Mouse (Mus musculus): Measurements from ENCODE around the gene Sccpdh. TPM values are rescaled to one million over a fixed set of nuclear protein-coding genes. Genes with fewer than 3 reads are reported as not detected.
"Not testable (repeated sequence)": the region's sequence is repeated elsewhere in the genome, so short reads cannot be mapped to it uniquely, and the experiment has no call there.

The Sccpdh gene
- polyA plus RNA-seq, 1 experiment from 2014 or later: 9.5 TPM

DNA sequence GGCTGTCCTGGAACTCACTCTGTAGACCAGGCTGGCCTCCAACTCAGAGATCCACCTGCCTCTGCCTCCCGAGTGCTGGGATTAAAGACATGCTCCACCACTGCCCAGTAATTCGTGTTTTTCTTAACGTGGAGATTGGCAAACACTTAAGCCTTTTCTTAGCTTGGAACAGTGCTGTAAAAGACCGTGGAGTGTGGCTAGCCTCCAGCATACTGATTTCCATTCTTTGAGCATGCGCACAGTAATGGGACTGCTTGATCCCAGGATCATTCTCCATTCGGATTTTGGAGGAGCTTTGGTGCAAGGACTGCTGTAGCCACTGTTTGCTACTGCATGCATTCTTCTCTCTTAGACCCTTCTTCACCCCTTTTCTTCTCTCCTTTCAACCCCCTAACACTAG, 21.5 kb downstream of the Sccpdh start:
- WGBS (ENCODE audit: insufficient replicate concordance): 58% methylated on average over 6 of the region's 6 CpGs
- ATAC-seq (ENCODE audit: insufficient read depth): no peak
- no peaks in the 10 kb centered on the region for H3K4me1 ChIP-seq (replicated peaks)
- no peak overlapping the region for H3K27ac ChIP-seq (replicated peaks)
- H3K4me3 ChIP-seq (replicated peaks): no peak overlapping the region
- no peak overlapping the region for H3K4me2 ChIP-seq
- H3K27me3 ChIP-seq: no peaks in the 10 kb centered on the region
- 0 out of 2 replicates have a peak, but pooled peaks cover 5% of the 10 kb centered on the region for H3K36me3 ChIP-seq (replicated peaks)
- no peaks in the 10 kb centered on the region for H3K9me3 ChIP-seq (replicated peaks)
- H3K9ac ChIP-seq: no peak overlapping the region

DNA sequence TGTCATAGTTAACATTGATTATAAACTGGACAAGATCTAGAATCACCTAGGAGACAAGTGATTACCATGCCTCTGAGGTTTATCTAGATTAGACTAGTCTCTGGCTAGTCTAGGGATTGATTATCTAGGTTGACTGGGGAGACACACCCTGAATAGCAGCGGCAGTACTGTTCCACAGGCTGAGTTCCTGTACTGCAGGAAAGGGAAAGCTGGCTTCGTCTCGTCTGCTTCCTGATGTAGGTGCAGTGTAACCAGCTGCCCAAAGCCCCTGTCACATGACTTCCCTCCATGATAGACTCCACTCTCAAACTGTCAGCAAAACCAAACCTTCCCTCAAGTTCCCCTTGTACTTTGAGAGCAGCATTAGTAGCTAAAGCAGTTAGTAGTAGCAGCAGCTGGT, 36.1 kb downstream of the Sccpdh start:
- Histone ChIP-seq H3K4me2 (no peak overlapping the region), H3K9ac (no peak overlapping the region), H3K27me3 (no peaks in the 10 kb centered on the region), H3K27ac (replicated peaks) (no peak overlapping the region), H3K9me3 (replicated peaks) (no peaks in the 10 kb centered on the region), H3K36me3 (replicated peaks) (no peaks in the 10 kb centered on the region), H3K4me3 (replicated peaks) (no peak overlapping the region), H3K4me1 (replicated peaks) (peaks cover 10% of the 10 kb centered on the region; the same call in 1 of the 2 replicates)
- 11% methylated on average over 3 of the region's 3 CpGs for WGBS (ENCODE audit: insufficient replicate concordance)
- no peak for ATAC-seq (ENCODE audit: insufficient read depth)

- Histone ChIP-seq H3K4me2 (no peak overlapping the region), H3K9ac (no peak overlapping the region), H3K4me1 (replicated peaks) (peaks cover 10% of the 10 kb centered on the region; the same call in 1 of the 2 replicates), H3K9me3 (replicated peaks) (no peaks in the 10 kb centered on the region), H3K27ac (replicated peaks) (no peak overlapping the region), H3K27me3 (no peaks in the 10 kb centered on the region), H3K36me3 (replicated peaks) (no peaks in the 10 kb centered on the region), H3K4me3 (replicated peaks) (no peak overlapping the region)
- no peak for ATAC-seq (ENCODE audit: insufficient read depth)
- 65% methylated on average over 6 of the region's 6 CpGs for WGBS (ENCODE audit: insufficient replicate concordance)
Observed at GRCm38 (mm10) chr1:179705154-179705553, 37.1 kb downstream of the Sccpdh start.

DNA sequence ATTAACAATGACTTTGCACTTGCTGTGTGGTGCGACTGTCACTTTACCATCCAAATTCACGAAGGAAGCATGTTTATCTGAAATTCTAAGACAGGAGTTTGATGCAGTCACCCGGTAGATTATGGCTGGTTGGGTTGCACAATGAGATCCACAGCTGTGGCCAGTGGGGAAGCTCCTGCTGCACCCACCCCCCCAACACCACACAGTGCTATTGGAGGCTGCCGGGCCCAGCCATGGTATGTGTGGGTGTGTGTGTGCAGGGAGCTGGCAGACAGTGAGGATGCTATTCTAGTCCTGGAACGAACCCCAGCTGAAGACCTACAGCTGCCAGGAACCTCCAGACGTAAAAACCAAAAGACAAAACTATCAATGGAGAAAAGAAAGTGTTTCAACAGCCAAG, 41.4 kb downstream of the Sccpdh start:
- H3K4me2 ChIP-seq: no peak overlapping the region
- no peak overlapping the region for H3K4me3 ChIP-seq (replicated peaks)
- ATAC-seq (ENCODE audit: insufficient read depth): no peak
- no peaks in the 10 kb centered on the region for H3K27me3 ChIP-seq
- H3K4me1 ChIP-seq (replicated peaks): peaks cover 2% of the 10 kb centered on the region; the same call in 1 of the 2 replicates
- no peaks in the 10 kb centered on the region for H3K36me3 ChIP-seq (replicated peaks)
- H3K27ac ChIP-seq (replicated peaks): no peak overlapping the region
- WGBS (ENCODE audit: insufficient replicate concordance): 57% methylated on average over 6 of the region's 6 CpGs
- no peak overlapping the region for H3K9ac ChIP-seq
- no peaks in the 10 kb centered on the region for H3K9me3 ChIP-seq (replicated peaks)

DNA sequence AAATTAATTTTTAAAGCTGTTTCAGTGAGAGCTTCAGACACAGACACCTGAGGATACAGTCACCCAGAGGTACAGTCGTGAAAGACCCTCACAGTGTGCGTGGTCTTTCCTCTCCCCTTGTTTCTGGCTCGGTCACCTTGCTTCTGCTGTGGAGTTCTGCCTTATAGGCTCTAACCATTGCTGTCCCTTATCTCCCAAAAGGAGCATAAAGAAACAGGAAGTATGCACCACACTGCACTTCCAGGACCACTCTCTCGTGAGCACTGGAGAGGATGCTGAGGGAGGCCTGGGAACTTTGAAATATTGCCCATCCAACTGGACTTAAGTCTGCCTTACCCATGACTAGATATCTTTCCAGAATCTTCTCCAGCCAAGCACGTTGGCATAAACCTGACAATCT, 42.7 kb downstream of the Sccpdh start:
- no peaks in the 10 kb centered on the region for H3K27me3 ChIP-seq
- no peak overlapping the region for H3K9ac ChIP-seq
- WGBS (ENCODE audit: insufficient replicate concordance): 34% methylated on average over 5 of the region's 5 CpGs
- H3K36me3 ChIP-seq (replicated peaks): no peaks in the 10 kb centered on the region
- H3K4me1 ChIP-seq (replicated peaks): peaks cover 2% of the 10 kb centered on the region; the same call in 1 of the 2 replicates
- no peaks in the 10 kb centered on the region for H3K9me3 ChIP-seq (replicated peaks)
- no peak for ATAC-seq (ENCODE audit: insufficient read depth)
- H3K4me3 ChIP-seq (replicated peaks): no peak overlapping the region
- H3K4me2 ChIP-seq: no peak overlapping the region
- no peak overlapping the region for H3K27ac ChIP-seq (replicated peaks)

- Histone ChIP-seq H3K9ac (no peak overlapping the region), H3K36me3 (replicated peaks) (no peaks in the 10 kb centered on the region), H3K9me3 (replicated peaks) (no peaks in the 10 kb centered on the region), H3K4me3 (replicated peaks) (no peak overlapping the region), H3K4me1 (replicated peaks) (peaks cover 7% of the 10 kb centered on the region), H3K4me2 (no peak overlapping the region), H3K27ac (replicated peaks) (no peak overlapping the region), H3K27me3 (no peaks in the 10 kb centered on the region)
- WGBS (ENCODE audit: insufficient replicate concordance): 68% methylated on average over 7 of the region's 7 CpGs
- no peak for ATAC-seq (ENCODE audit: insufficient read depth)
Observed at GRCm38 (mm10) chr1:179712658-179713057, 44.6 kb downstream of the Sccpdh start.

DNA sequence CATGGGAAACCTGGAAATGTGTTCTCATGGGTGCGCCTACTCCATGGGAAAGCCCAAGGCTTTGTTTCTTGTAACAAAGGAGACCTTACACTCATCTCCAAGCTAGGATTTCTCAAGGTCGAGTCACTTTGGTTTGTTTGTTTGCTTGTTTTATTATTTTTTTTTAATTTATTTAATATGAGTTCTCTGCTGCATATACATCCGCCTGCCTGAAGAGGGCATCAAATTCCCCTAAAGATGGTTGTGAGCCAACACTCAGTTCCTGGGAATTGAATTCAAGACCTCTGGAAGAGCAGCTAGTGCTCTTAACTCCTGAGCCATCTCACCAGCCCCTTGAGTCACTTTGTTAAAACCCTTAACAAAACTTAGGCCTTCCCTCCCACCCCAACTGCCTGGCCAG, 45.4 kb downstream of the Sccpdh start:
- Histone ChIP-seq H3K4me3 (replicated peaks) (no peak overlapping the region), H3K27ac (replicated peaks) (no peak overlapping the region), H3K9me3 (replicated peaks) (no peaks in the 10 kb centered on the region), H3K4me1 (replicated peaks) (peaks cover 7% of the 10 kb centered on the region), H3K36me3 (replicated peaks) (no peaks in the 10 kb centered on the region), H3K27me3 (no peaks in the 10 kb centered on the region), H3K4me2 (no peak overlapping the region), H3K9ac (no peak overlapping the region)
- no peak for ATAC-seq (ENCODE audit: insufficient read depth)
- WGBS (ENCODE audit: insufficient replicate concordance): 71% methylated on average over 3 of the region's 3 CpGs

GRCm38 (mm10) chr1:179715289-179715688, 47.3 kb downstream of the Sccpdh start:
- peak overlapping the region; percentile 38; the same call in 1 of the 2 replicates for H3K27ac ChIP-seq (replicated peaks)
- H3K9me3 ChIP-seq (replicated peaks); H3K27me3 ChIP-seq; H3K36me3 ChIP-seq (replicated peaks); H3K4me1 ChIP-seq (replicated peaks); H3K4me3 ChIP-seq (replicated peaks); H3K4me2 ChIP-seq; H3K9ac ChIP-seq: not testable (repeated sequence)
- 58% methylated on average over 4 of the region's 4 CpGs for WGBS (ENCODE audit: insufficient replicate concordance)
- ATAC-seq (ENCODE audit: insufficient read depth): peak; percentile 71

DNA sequence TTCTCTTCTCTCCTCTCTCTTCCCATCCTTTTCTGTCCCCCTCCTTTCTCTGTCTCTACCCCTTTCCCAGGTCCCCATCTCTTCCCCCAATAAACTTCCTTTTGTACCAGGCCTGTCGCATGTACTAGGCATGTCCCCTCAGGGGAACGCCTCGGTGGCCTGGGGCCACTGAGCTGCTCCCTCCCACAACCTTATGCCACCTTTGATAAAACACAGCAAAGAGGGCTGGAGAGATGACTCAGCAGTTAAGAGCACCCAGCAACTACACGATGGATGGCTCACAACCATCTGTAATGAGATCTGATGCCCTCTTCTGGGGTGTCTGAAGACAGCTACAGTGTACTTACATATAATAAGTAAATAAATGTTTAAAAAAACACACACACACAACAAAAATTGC, 47.8 kb downstream of the Sccpdh start:
- Histone ChIP-seq H3K9me3 (replicated peaks) (no peaks in the 10 kb centered on the region), H3K27me3 (no peaks in the 10 kb centered on the region), H3K4me3 (replicated peaks) (no peak overlapping the region), H3K4me1 (replicated peaks) (peaks cover 7% of the 10 kb centered on the region), H3K9ac (no peak overlapping the region), H3K27ac (replicated peaks) (peak overlapping the region; percentile 42), H3K4me2 (no peak overlapping the region; the same call in 1 of the 2 replicates), H3K36me3 (replicated peaks) (no peaks in the 10 kb centered on the region)
- ATAC-seq (ENCODE audit: insufficient read depth): peak; percentile 93
- 25% methylated on average over 4 of the region's 4 CpGs for WGBS (ENCODE audit: insufficient replicate concordance)

DNA sequence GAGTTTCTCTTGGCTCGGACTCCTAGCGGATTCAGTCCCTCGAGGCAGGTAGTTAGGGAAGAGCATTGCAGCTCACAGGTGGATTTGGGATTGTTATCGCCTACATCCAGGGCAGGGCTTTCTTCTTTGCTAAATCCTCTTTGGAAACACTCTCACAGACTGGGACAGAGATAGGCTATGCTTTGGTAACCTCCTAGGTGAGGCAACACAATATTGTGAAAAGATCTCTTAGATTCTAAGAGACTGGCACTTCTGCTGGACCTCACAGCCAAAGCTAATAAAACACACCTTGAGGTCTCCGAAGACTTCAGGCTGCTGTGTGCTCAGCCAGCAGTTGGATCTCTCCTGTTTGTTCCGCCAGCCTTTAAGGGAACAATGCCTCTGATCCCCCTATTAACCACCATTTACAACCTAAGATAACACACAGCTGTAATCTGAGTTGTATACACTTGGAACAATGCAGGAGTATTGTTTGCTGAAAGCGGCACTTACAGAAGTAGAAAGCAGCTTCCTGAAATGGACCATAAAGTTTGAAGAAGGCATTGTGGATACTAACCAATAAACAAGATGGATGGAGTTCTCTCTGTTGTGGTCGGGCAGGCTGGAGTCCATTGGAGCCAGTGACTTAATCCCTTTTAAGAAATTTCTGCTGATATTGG, 54.9 kb downstream of the Sccpdh start:
- H3K27me3 ChIP-seq: peaks cover 13% of the 10 kb centered on the region; the same call in 1 of the 2 replicates
- no peak overlapping the region for H3K4me2 ChIP-seq
- H3K9ac ChIP-seq: no peak overlapping the region
- H3K4me1 ChIP-seq (replicated peaks): no peaks in the 10 kb centered on the region
- no peak overlapping the region for H3K27ac ChIP-seq (replicated peaks)
- no peaks in the 10 kb centered on the region for H3K9me3 ChIP-seq (replicated peaks)
- no peak overlapping the region for H3K4me3 ChIP-seq (replicated peaks)
- 51% methylated on average over 8 of the region's 8 CpGs for WGBS (ENCODE audit: insufficient replicate concordance)
- no peak for ATAC-seq (ENCODE audit: insufficient read depth)
- H3K36me3 ChIP-seq (replicated peaks): no peaks in the 10 kb centered on the region

DNA sequence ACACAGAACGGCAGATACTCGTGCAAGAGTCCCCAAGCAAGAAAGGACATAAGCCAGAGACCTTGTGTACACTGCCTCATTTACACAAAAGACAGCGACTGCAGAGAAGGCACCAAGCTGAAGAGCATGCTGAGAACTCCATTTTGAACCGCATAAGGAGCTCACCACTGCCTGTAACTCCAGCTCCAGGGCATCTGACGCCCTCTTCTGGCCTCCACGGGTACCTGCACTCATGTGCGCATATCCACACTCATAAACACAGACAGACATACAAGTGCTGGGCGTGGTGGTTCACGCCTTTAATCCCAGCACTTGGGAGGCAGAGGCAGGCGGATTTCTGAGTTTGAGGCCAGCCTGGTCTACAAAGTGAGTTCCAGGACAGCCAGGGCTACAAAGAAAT, 60.7 kb downstream of the Sccpdh start:
- H3K4me3 ChIP-seq (replicated peaks): no peak overlapping the region
- ATAC-seq (ENCODE audit: insufficient read depth): no peak
- H3K4me2 ChIP-seq: no peak overlapping the region
- peaks cover 3% of the 10 kb centered on the region; the same call in 1 of the 2 replicates for H3K27me3 ChIP-seq
- no peak overlapping the region for H3K9ac ChIP-seq
- no peaks in the 10 kb centered on the region for H3K36me3 ChIP-seq (replicated peaks)
- 72% methylated on average over 10 of the region's 10 CpGs for WGBS (ENCODE audit: insufficient replicate concordance)
- H3K27ac ChIP-seq (replicated peaks): no peak overlapping the region
- no peaks in the 10 kb centered on the region for H3K4me1 ChIP-seq (replicated peaks)
- no peaks in the 10 kb centered on the region for H3K9me3 ChIP-seq (replicated peaks)

- H3K4me1 ChIP-seq (replicated peaks): no peaks in the 10 kb centered on the region
- no peak overlapping the region for H3K9ac ChIP-seq
- no peaks in the 10 kb centered on the region for H3K9me3 ChIP-seq (replicated peaks)
- no peak overlapping the region for H3K4me3 ChIP-seq (replicated peaks)
- no peak for ATAC-seq (ENCODE audit: insufficient read depth)
- H3K4me2 ChIP-seq: no peak overlapping the region
- 67% methylated on average over 3 of the region's 3 CpGs for WGBS (ENCODE audit: insufficient replicate concordance)
- no peak overlapping the region for H3K27ac ChIP-seq (replicated peaks)
- H3K36me3 ChIP-seq (replicated peaks): no peaks in the 10 kb centered on the region
- H3K27me3 ChIP-seq: 0 out of 2 replicates have a peak, but pooled peaks cover 3% of the 10 kb centered on the region
Observed at GRCm38 (mm10) chr1:179731391-179731790, 63.4 kb downstream of the Sccpdh start.

All from liver, embryonic 15.5 days (tissue).